Mouse (Mus musculus): ENCODE data around the gene Ganab.

Gene Ganab

DNA sequence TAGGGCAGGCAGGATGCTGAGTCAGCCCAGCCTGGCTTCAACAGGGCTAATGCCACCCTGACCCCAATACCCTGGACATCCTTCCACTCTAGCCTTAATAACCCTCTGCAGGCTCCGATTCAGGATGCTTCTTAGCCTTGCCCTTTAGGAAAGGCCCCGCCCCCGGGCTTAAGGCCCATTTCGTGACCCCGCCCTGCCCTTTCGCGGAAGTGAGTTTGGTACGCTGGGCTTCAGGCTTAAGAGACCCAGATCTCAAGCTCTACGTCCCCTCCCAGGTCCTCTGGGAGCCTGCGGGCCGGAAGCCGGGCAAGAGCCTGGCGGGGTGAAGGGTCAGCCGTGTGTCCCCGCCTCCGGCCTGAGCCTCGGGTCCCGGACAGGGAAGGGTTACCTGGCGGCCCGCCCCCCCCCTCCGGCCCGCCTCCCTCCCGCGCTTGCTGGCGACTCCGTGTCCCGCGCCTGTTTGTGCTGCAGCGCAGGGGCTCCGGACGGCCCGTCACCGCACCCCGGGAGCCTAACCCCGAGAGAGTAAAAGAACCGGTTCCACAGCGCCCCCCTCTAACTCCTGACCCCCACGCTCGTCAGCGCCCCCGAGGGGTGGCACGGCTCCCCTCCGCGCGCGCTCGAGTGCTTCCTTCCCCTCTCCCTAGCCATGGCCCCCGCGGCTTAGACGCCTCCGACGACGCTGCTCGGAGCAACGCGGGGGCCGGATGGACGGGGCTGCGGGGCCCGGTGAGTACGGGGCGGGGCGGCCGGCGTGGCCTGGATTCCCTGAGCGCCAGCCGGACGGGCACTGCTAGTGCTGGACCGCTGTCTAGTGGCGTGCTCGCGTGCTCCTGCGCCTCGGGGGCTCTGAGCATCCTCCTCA, 31.6 kb downstream of the Ganab start, which contains the start of the genes Rom1 and Eml3:
Gene Rom1 (minus strand): TSS at position 133 of the 865 bp plus-strand sequence.
Gene Eml3 (plus strand): TSS at position 329 of the 865 bp plus-strand sequence.
- DNase-seq (ENCODE audit: low spot score in 2 of 2), result peak in 1 of 2 experiments; percentile 72

DNA sequence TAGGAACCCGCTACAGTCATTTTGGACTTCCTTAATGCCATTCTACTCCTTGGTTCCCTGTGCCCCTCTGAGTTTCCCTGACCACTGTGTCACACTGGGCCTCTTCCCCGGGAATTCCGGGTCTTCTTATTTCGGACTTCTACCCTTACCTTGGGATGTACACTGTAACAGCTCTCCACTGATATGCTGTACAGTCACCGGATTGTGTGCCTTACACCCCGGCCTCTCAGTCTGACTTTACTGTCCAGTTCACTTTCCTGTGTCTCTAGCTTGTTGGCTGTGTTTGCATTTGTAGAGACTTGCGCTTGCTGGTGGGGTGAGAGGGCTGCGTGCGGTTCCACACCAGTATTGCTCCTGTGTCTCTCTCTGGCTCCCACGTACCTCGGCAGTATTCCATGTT, 32.2 kb downstream of the Ganab start:
- no peak for DNase-seq (ENCODE audit: low spot score in 2 of 2)

DNA sequence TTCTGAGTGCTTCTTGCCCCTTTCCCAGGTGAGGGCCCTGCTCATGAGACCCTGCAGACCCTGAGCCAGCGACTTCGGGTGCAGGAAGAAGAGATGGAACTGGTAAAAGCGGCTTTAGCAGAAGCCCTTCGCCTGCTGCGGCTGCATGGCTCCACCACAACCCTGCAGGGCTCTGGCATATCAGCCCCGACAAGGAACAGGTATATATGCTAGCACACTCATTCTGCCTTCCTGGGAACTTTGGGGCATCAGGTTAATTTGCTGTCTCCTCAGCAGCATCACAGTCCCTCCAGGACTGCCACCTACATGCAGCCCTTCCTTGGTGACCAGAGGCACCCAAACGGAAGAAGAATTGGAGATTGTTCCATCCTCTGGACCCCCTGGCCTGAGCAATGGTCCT, 32.9 kb downstream of the Ganab start:
- no peak for DNase-seq (ENCODE audit: low spot score in 2 of 2)

DNA sequence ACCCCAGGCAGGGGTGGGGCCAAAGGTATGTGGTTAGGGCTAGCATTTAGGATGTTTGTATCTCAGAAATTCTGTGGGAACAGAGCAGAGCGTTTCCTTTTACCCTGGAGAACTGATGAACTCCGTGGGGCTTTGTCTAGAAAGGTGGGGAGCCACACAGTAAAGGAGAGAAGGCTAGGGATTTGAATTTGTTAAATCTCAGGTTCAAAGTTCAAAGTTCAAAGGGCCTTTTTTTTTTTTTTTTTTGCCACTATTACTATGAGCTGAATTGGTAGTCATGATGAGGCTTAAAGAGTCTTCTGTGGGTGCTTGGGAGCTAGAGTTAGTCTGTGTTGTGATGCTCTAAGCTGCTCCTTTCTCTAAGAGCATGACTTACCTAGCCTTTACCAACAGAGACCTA, 38.9 kb downstream of the Ganab start:
- no peak for DNase-seq (ENCODE audit: low spot score in 2 of 2)

DNA sequence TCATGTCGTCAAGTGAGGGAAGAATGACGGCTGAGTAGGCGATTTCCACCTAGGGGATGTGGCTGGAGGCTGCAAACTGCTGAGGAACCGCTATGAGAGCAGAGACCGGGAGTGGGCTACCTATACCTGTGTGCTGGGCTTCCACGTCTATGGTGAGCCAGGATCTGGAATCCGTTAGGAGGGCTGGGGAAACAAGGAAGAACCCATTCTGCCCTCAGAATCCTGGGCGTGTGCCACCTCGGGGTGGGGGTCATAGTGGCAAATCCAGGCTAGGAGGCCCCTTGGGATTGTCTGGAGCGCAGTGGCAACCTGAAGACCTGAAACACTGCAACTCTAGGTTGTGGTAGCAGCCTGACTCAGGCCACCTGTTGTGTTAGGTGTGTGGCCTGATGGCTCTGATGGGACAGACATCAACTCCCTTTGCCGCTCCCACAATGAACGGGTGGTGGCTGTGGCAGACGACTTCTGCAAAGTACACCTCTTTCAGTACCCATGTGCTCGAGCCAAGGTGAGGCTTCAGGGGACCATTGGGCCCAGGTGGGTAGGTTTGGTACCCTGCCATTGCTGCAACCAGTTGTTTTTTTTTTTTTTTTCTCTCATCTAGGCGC, 42.8 kb downstream of the Ganab start:
- DNase-seq (ENCODE audit: low spot score in 2 of 2), result no peak

DNA sequence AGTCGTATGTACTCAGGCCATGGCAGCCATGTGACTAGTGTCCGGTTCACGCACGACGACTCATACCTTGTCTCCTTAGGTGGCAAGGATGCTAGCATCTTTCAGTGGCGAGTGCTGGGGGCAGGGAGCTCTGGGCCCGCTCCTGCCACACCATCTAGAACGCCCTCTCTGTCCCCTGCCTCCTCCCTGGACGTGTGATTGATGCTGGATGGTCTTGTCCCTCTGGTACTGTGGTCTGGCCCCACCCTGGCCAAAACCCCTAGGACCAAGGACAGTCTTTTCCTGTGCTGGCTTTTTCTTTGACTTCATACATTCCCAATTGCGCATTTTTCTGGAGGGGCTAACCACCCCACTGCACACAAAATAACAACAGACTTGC, 43.3 kb downstream of the Ganab start:
- no peak for DNase-seq (ENCODE audit: low spot score in 2 of 2)

DNA sequence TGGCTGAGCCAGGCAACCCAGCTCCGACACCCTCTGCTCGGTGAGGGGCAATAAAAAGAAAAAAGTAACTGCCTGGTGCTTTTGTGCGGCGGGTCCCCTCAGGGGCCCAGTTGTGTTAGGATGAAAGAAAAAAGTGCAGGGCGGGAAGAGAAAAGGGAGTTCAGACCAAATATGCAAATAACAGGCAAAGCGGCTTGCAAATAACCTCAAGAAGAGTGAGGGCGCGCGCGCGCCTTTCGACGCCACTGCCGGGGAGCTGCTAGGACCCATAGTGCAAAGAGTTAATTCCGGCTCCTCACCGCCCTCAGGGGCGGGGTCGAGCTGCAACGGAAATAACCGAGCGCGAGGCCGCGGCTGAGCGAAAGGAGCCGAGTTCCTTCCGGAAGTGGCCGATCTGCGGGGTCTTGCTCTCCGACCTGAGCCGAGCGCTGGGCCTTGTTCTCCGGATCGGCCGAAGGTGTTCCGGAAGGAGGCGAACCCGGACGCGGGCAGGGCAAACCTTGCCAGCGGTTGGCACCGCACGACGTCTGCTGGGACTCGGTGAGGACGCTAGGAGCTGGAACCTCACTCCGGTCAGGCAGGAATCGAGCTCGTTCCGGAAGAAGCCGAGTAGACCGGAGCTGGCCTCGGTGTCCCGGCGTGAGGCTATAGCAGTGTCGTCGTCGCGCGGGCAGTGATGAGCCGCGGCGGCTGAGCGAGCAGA, 43.8 kb downstream of the Ganab start, which contains the start of gene Mta2:
Gene Mta2 (plus strand): TSS at position 361 of the 703 bp plus-strand sequence.
- peak; percentile 79 to 92 for DNase-seq (ENCODE audit: low spot score in 2 of 2)

DNA sequence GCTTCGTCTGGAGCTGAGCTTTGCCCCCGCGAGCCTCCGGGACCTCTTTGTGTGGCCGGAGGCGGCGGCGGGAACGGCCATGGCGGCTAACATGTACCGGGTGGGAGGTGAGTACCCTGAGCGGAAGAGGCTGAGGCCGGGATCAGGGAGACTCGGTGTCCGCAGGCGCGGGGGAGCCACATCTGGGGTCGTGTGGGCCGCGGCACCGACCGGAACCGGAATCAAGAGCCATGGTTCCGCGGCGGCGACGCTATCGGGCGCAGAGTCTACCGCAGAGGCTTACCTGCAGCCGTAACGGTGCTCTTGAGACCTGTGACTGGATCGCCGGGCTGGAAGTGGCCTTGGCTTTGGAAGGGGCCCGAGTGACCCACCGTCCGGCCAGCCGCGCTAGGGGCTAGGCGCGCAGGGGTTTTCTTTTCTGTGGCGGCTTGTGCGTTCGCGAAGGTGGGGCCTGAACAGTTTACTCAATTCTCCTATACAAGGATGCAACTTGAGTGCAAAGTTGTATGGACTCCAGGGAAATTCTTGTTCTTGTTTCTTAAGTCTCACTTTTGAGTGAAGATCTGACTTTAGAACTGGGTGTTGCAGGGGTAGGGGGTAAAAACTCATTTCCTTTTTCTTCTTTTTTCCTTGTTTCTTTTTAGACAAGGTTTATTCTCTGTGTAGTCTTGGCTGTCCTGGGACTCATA, 44.5 kb downstream of the Ganab start:
- DNase-seq (ENCODE audit: low spot score in 2 of 2), result peak in 1 of 2 experiments; percentile 48

DNA sequence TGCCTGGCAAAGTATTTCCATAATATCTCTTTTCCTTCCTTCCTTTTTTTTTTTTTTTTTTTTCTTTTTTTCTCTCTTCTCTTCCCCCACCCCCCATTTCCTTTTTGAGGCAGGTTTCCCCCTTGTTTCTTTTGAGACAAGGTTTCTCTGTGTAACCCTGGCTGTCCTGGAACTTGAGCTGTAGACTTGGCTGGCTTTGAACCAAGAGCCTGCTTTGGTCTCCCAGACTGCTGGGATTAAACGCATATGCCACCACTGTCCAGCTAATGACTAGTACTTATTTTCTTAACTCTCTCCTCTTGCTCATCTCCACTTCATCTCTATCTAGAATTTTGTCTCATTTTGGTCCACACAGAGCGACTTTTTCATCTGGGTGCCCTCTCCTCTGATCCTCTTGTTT, 45.2 kb downstream of the Ganab start:
- DNase-seq (ENCODE audit: low spot score in 2 of 2), result no peak

DNA sequence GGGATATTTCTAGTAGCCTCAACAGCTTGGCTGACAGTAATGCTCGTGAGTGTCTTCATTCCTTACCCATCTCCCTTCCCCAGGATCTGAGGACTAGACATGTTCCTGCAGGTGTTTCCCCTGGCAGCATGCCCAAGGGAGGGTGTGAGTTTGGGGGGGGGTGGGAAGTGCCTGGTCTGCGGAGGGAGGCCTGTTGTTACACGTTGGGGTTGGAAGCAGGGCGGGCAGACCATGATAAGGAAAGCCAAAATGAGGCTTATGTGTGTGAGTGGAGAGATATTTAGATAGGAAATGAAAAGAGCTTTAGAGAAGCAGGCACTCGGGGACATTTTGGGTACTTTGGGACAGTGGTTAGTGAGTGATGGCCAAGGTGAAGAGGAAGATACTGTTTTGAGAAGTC, 46.2 kb downstream of the Ganab start:
- DNase-seq (ENCODE audit: low spot score in 2 of 2), result no peak

DNA sequence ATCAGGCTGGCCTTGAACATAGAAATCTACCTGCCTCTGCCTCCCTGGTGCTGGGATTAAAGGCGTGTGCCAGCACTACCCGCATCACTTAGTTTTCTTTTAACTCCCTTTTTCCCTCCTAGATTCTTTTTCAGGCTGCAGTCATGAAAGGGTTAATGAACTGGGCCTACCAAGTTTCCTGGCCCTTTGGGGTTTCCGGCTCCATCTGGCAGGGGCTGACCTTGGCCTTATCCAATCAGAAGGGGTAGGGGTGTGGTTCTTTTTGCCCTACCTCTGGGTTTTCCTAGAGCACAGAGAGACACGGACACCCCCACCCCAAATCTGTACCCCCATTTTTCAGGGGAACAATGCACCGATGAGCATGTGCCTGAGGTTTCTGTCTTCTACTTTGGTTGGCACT, 46.9 kb downstream of the Ganab start:
- DNase-seq (ENCODE audit: low spot score in 2 of 2), result no peak

DNA sequence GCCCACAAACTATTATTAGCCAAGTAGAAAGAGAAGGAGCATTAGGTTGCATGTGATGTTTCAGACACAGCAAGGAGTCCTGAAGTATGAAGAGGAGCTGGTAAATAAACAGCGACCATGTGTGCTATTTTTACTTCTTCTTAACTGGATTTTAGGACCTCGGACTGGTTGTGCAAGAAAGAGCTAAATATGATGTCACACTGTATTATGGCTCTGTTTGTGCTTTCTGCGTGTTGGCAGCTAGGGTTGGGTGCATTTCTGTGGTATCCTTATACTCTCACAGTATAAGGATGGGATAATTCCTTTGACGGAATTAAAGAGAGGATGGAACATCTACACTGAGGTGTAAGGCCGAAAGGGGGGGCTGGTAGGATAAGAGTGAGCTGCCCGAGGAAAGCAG, 47.4 kb downstream of the Ganab start:
- DNase-seq (ENCODE audit: low spot score in 2 of 2), result no peak

DNA sequence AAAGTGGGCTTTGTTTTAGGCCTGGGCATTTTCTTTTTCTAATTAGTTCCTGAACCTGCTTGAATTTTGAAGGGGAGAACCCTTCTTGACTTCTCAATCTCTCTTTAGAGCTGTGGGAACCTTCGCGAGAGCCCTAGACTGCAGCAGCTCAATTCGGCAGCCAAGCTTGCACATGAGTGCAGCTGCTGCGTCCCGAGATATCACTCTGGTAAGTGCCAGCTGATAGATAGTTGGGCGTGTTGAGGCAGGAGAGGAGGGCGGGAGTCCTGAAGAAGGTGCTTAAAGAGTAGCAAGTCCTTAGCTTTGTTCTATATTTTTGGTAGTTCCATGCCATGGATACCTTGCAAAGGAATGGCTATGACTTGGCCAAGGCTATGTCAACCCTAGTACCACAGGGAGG, 49.1 kb downstream of the Ganab start:
- no peak for DNase-seq (ENCODE audit: low spot score in 2 of 2)

DNA sequence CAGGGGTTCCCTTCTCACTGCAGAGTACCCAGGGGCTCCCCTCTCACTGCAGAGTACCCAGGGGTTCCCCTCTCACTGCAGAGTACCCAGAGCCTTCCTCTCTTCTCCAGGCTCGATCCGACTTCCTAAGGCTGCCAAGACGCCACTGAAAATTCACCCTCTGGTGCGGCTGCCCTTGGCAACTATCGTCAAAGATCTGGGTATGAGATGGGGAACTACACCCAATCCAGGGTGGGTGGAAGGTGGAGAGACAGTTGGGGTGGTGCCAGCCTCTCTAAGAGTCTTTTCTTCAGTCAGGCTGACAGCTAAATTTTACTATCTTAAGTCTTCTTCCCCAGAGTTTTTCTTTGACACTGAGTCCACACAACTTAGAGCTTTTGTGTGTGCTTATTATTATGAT, 52.3 kb downstream of the Ganab start:
- no peak for DNase-seq (ENCODE audit: low spot score in 2 of 2)

DNA sequence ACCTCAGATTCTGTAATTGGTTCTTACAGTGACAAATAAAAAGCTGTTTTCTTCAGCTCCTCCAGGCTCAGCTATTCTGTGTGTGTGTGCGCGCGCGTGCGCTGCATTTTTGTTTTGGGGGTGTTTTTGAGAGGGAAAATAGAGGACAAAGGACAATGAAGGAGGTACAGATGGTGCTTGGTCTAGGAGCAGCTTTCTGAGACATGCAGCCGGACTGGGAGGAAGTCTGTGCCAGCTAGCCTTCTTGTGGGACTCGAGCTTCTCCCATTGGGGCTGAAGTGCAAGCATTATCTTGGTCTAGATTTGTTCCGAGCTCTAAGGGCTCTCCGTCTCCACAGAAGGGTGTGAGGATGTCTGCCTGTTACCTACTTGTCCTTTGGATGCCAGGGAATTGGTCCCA, 54.4 kb downstream of the Ganab start:
- no peak for DNase-seq (ENCODE audit: low spot score in 2 of 2)

DNA sequence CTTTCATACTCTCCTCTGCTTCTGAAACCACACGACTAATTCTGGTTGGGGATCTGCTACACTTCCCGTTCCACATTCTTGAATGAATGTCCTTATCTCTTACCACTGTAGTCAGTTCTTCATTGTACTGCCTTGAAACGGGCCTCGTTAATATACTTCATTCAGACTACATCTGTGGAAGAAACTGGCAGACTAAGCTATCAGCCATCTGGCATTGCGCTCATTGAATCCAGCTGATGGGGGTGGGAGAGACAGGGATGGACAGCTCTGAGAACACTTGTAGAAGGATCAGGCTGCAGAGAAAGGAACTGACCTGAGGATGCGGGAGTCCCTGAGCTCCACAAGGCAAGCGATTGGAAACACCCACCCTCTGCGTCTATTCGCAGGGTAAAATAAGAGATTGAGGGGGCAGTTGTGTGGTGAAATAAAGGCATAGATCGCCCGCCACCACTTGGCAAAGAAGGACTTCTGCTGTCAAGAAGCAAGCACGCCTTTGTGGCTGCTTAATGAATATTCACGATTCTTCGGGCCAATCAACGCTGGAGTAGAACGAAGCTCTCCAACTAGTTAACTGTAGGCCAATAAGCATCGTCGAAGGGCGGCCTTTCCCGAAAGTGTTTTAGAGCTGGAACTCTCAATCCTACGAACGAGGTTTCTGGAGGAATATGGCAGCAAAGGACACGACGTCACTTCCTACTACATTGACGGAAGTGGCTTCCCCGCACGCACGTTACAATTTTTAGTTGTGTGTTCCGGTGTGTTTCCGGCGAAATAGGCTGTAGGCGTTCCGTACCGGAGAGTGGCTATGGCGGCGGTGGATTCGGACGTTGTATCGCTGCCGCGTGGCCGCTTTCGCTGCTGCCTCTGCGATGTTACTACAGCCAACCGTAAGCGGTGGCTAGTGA, 55.5 kb downstream of the Ganab start, which contains the start of gene Tut1:
Gene Tut1 (plus strand): TSS at position 713 of the 905 bp plus-strand sequence.
- DNase-seq (ENCODE audit: low spot score in 2 of 2), result peak; percentile 88 to 98

DNA sequence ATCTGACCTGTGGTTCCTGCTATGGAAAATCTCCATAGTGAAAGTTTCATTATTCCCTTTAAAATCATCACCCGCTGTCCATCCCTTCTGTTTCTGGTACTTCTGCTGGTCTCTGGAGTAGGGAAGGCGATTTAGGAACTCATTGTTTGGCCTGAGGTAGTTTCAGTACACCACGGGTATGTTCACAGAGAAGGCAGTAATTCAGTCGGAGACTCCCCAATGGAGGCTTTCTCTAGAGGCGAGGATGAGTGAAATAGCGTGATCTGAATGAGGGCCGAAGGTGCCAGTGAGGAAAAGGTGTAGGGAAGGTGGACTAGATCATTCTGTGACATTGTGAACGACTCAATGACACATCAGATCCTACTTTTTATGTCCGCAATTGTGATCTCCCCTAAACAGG, 56.3 kb downstream of the Ganab start:
- no peak for DNase-seq (ENCODE audit: low spot score in 2 of 2)

DNA sequence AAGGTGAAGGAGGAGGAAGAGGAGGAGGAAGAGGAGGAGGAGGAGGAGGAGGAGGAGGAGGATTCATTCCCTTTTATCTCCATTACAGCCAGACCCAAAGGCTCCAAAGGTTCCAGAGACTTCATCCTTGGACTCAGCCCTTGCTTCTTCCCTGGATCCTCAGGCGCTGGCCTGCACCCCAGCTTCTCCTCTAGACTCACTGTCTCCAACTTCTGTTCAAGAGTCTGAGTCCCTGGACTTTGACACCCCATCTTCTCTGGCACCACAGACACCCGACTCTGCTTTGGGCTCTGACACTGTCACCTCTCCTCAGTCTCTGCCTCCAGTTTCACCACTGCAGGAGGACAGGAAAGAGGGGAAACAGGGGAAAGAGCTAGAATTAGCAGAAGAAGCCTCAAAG, 64.4 kb downstream of the Ganab start:
- no peak for DNase-seq (ENCODE audit: low spot score in 2 of 2)

DNA sequence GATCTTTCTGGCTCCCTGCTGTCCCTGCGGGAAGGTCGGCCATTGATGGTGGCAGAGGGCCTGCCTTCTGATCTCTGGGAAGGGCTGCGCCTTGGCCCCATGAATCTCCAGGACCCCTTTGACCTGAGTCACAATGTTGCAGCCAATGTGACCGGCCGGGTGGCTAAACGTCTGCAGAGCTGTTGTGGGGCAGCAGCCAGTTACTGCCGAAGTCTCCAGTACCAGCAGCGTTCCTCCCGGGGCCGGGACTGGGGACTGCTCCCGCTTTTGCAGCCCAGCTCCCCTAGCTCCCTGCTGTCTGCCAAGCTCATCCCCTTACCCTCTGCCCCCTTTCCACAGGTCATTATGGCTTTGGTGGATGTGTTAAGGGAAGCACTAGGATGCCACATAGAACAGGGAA, 67.2 kb downstream of the Ganab start:
- no peak for DNase-seq (ENCODE audit: low spot score in 2 of 2)

DNA sequence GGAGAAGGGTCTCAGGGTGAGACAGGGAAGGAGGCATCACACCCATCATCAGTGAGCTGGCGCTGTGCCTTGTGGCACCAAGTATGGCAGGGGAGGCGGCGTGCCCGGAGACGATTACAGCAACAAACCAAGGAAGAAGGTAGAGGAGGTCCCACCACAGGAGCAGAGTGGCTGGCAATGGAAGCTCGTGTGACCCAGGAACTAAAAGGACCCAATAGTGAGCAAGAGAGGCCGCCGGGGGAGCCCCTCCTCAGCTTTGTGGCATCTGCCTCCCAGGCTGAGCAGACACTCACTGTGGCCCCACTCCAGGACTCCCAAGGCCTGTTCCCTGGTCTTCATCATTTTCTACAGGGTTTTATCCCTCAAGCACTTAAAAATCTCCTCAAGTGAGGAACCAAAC, 67.9 kb downstream of the Ganab start:
- DNase-seq (ENCODE audit: low spot score in 2 of 2), result peak in 1 of 2 experiments; percentile 30

DNA sequence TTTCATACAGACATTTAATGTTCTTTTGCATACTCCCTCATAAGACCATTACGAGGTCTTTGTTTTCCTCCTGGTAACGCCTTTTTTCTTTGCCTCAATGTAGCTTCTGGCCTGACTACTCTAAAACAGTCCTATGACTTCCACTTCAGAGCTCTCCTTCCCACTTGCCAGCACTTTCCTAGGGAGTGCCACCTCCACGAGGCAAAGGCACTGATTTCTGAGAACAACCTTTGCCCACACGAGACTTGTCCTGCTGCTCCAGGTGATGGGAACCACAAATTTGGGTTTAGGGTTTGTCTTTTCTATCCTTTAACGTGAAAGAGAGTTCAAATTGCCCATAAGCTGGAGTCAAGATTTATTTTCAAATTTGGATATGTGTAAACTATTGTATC, 68.3 kb downstream of the Ganab start:
- no peak for DNase-seq (ENCODE audit: low spot score in 2 of 2)

Data from left cerebral cortex, adult 9 months (tissue).